Mouse (Mus musculus) inflammation-experienced regulatory T-cells (primary cell): ENCODE data around the gene Flrt2. TPM values are rescaled to one million over a fixed set of nuclear protein-coding genes. Genes with fewer than 3 reads are reported as not detected.

Experiments used
- polyA plus RNA-seq, 2 experiments: library from polyadenylated mRNA; unstranded; fragments of 100-300 nt; shearing (Covaris generic); gene quantifications; one replicate each; pipeline ENCODE4 v1.2.1; 2017

Gene Flrt2
- polyA plus RNA-seq, result under 1 TPM in 1 of 2 experiments, not detected in 1; 0.12 TPM

DNA sequence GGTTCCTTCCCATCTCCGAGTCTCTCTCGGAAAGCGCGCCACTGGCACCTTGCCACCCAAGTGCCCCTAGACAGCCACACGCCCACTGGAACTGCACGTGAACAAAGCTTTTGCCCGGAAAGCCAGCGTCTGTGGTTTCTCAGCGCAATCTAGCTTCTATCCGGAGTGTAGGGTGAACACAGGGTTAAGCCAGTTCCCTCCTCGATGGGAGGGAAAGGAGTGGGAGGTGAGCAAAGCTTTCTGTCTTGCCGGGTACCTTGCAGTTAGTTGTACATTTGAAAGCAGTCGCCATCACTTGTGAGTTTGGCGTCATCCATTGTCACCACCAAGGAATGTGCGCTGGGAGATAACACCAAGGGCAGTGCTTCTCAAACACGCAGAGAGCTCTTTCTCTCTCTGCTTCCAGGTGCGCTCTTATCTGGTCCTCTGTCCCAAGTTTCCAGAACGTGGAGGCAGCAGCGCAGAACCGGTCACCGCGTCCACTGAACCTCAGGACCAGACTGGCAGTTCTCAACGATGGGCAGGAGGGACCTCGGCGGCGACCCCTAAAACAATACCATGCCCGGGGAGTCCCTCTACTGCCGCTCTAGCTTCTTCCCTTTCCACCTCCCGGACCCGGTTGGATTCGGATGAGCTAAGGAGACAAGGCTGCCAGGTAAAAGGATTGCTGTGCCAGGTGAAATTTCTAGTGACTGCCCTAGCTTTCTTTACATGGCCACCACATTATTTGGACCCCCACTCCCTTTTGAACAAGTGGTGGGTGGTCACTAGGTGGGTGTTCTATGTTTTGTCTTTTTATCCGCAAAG lies at the start of gene Flrt2:
Gene Flrt2, plus strand, starts transcription at position 266 of the 807 bp plus-strand sequence.

